Mouse (Mus musculus) thymus, adult 2 months (tissue): ENCODE measurements around the gene Mpp5.

Experiments
- CTCF ChIP-seq: fragments of 200-500 bp; IDR thresholded peaks from 2 replicates; pipeline ENCODE4 v1.5.1; 2012; ENCODE audit warnings: mild to moderate bottlenecking, control low read depth, low read length, moderate library complexity, borderline replicate concordance; ENCODE audit not compliant: control insufficient read depth, poor library complexity, insufficient read depth; ENCODE audit errors: extremely low read depth
- POLR2A ChIP-seq: fragments of 200-500 bp; IDR thresholded peaks from 2 replicates; pipeline ENCODE4 v1.6.1; 2012; ENCODE audit warnings: mild to moderate bottlenecking, low read length, control low read depth, moderate library complexity; ENCODE audit not compliant: control insufficient read depth, poor library complexity, insufficient read depth; ENCODE audit errors: extremely low read depth

DNA sequence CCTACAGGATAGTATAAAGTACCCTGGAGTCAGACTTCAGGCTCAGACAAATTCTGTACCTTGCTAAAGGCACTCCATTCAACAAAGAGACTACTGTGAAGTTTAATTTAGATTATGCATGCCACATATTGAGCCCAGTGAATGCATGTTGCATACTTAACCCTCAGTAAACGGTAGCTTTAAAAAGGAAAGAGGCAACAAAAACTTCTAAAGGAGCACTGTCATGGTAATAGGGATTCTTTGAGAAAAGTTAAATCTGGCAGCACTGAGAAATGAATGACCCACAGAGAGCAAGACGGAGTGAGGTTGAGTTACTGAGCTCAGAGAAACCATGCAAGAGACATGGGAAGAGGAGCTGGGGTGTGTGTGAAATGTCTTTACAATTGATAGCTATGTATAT lies 29.2 kb downstream of the Mpp5 start:
- TF ChIP-seq CTCF (no peak), POLR2A (no peak)
